Mouse (Mus musculus) MEL (cell line): ENCODE results near the gene Trpm3. TPM values are rescaled to one million over a fixed set of nuclear protein-coding genes. Genes with fewer than 3 reads are reported as not detected.

Source experiments
- DNase-seq: peaks from one replicate; pipeline ENCODE4 v3.0.0; 2011; ENCODE audit warnings: low read depth, low spot score
- H3K27ac ChIP-seq: 2 replicates; pipeline ENCODE4 v1.5.1; 2012; ENCODE audit warnings: low read depth, mild to moderate bottlenecking, control low read depth, low read length, moderate library complexity; ENCODE audit not compliant: control insufficient read depth
- H3K27me3 ChIP-seq, 2 experiments: fragments of 150-350 bp in 1 of 2; sonication (generic) in 1 of 2; 2 replicates each; pipeline ENCODE4 v1.6.1; 2012; ENCODE audit warnings: low read length in 2 of 2, mild to moderate bottlenecking in 2 of 2, improper control_type of control experiment in 1 of 2, moderate library complexity in 1 of 2; ENCODE audit not compliant: insufficient read depth in 2 of 2, control insufficient read depth in 1 of 2
- H3K36me3 ChIP-seq, 2 experiments: 2 replicates each; pipeline ENCODE4 v1.6.1; 2012 to 2014; ENCODE audit warnings: low read length in 2 of 2, improper control_type of control experiment in 1 of 2, inconsistent platforms in 1 of 2, mild to moderate bottlenecking in 1 of 2; ENCODE audit not compliant: insufficient read depth in 2 of 2, control insufficient read depth in 1 of 2
- H3K4me1 ChIP-seq, 2 experiments: fragments of 150-350 bp in 1 of 2; sonication (generic) in 1 of 2; 2 replicates each; pipeline ENCODE4 v1.6.1; 2012; ENCODE audit warnings: low read length in 2 of 2, improper control_type of control experiment in 1 of 2, mild to moderate bottlenecking in 1 of 2; ENCODE audit not compliant: insufficient read depth in 2 of 2, control insufficient read depth in 1 of 2
- H3K4me3 ChIP-seq, 2 experiments: fragments of 150-350 bp in 1 of 2; sonication (generic) in 1 of 2; 2 replicates each; pipeline ENCODE4 v1.5.1; 2012; ENCODE audit warnings: low read depth in 2 of 2, low read length in 2 of 2, mild to moderate bottlenecking in 2 of 2, moderate library complexity in 2 of 2, control low read depth in 1 of 2, improper control_type of control experiment in 1 of 2; ENCODE audit not compliant: control insufficient read depth in 1 of 2, insufficient read depth in 1 of 2
- H3K79me2 ChIP-seq: 2 replicates; pipeline ENCODE4 v1.6.1; 2012; ENCODE audit warnings: mild to moderate bottlenecking, low read length, moderate library complexity; ENCODE audit not compliant: control insufficient read depth, poor library complexity, insufficient read depth
- H3K9ac ChIP-seq: 2 replicates; pipeline ENCODE4 v1.6.1; 2012; ENCODE audit warnings: low read depth, mild to moderate bottlenecking, control low read depth, low read length, moderate library complexity; ENCODE audit not compliant: control insufficient read depth, poor library complexity, severe bottlenecking
- H3K9me3 ChIP-seq: fragments of 150-350 bp; sonication (generic); replicated peaks from 2 replicates; pipeline ENCODE4 v1.6.1; 2012; ENCODE audit warnings: mild to moderate bottlenecking, low read length, improper control_type of control experiment, moderate library complexity; ENCODE audit not compliant: insufficient read depth
- ELF1 ChIP-seq: IDR thresholded peaks from 2 replicates; pipeline ENCODE4 v1.6.1; 2014; ENCODE audit warnings: low read depth, mild to moderate bottlenecking, inconsistent platforms, low read length, improper control_type of control experiment, moderate library complexity
- GABPA ChIP-seq: IDR thresholded peaks from 2 replicates; pipeline ENCODE4 v1.6.1; 2012; ENCODE audit warnings: low read depth, mild to moderate bottlenecking, inconsistent platforms, low read length, improper control_type of control experiment, moderate library complexity
- GATA1 ChIP-seq: IDR thresholded peaks from 2 replicates; pipeline ENCODE4 v1.6.1; 2011; ENCODE audit warnings: low read depth, low read length, improper control_type of control experiment
- HCFC1 ChIP-seq: IDR thresholded peaks from 2 replicates; pipeline ENCODE4 v1.6.1; 2012; ENCODE audit warnings: low read depth, mild to moderate bottlenecking, inconsistent platforms, low read length, improper control_type of control experiment, moderate library complexity
- POLR2AphosphoS2 ChIP-seq: IDR thresholded peaks from 2 replicates; pipeline ENCODE4 v1.6.1; 2011; ENCODE audit warnings: low read length, improper control_type of control experiment
- SMC3 ChIP-seq: IDR thresholded peaks from 2 replicates; pipeline ENCODE4 v1.6.1; 2011; ENCODE audit warnings: low read depth, low read length, improper control_type of control experiment
- UBTF ChIP-seq: IDR thresholded peaks from 2 replicates; pipeline ENCODE4 v1.6.1; 2012; ENCODE audit warnings: low read depth, mild to moderate bottlenecking, inconsistent platforms, low read length, improper control_type of control experiment, moderate library complexity, borderline replicate concordance; ENCODE audit not compliant: insufficient read depth
- ZC3H11A ChIP-seq: IDR thresholded peaks from 2 replicates; pipeline ENCODE4 v1.6.1; 2012; ENCODE audit warnings: low read depth, mild to moderate bottlenecking, inconsistent platforms, low read length, improper control_type of control experiment
- ZKSCAN1 ChIP-seq: IDR thresholded peaks from 2 replicates; pipeline ENCODE4 v1.6.1; 2012; ENCODE audit warnings: low read depth, mild to moderate bottlenecking, inconsistent platforms, low read length, improper control_type of control experiment, moderate library complexity
- ZMIZ1 ChIP-seq: IDR thresholded peaks from 2 replicates; pipeline ENCODE4 v1.6.1; 2012; ENCODE audit warnings: low read depth, mild to moderate bottlenecking, inconsistent platforms, low read length, improper control_type of control experiment, moderate library complexity
- polyA plus RNA-seq, 2 experiments: library from polyadenylated mRNA; stranded (reverse) in 1 of 2; unstranded in 1 of 2; fragments of >175 nt in 1 of 2; fragments of >200 nt in 1 of 2; gene quantifications; 2 replicates each; pipeline versions ENCODE4 v1.2.1 to v1.2.4; 2012; ENCODE audit warnings: low replicate concordance in 2 of 2, low read depth in 1 of 2; ENCODE audit not compliant: insufficient read length in 2 of 2, insufficient read depth in 1 of 2, missing spikeins in 1 of 2
- total RNA-seq: library from RNA; depleted of rRNA; stranded (reverse); fragments of 300-350 nt; gene quantifications from 2 replicates; pipeline ENCODE4 v1.2.3, GENCODE M21; 2012

Gene Trpm3
- total and polyA plus RNA-seq, 3 experiments = not detected

DNA sequence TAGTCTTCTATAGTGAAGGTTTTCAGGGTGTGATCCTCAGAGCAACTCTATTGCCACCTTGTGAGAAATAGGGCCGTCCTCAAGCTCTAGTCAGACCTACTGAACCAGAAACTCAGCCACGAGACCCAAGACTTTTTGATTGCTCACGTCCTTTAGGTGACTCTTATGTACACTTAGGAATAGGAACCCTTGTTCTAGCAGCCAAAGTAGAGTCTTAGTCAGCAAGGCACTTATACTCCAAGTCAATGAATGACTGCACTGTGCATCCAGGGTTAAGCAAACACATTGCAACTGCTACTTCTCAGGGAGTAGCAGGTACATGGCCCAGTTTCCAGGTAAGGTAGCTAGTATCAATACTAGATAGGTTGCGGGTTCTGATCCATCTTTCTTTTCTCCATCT, 35.0 kb upstream of the Trpm3 start:
- no peak for TF ChIP-seq HCFC1
- TF ChIP-seq ZKSCAN1 = no peak
- H3K27ac ChIP-seq = no peak overlapping the region
- H3K4me1 ChIP-seq = no peaks in the 10 kb centered on the region
- no peak overlapping the region for H3K4me3 ChIP-seq
- H3K36me3 ChIP-seq = no peaks in the 10 kb centered on the region
- H3K9ac ChIP-seq = no peak overlapping the region
- no peaks in the 10 kb centered on the region for H3K9me3 ChIP-seq
- no peaks in the 10 kb centered on the region for H3K79me2 ChIP-seq
- peaks cover 0 to 2% of the 10 kb centered on the region in 2 experiments; a peak in 3 of 4 replicates for H3K27me3 ChIP-seq
- DNase-seq = no peak

DNA sequence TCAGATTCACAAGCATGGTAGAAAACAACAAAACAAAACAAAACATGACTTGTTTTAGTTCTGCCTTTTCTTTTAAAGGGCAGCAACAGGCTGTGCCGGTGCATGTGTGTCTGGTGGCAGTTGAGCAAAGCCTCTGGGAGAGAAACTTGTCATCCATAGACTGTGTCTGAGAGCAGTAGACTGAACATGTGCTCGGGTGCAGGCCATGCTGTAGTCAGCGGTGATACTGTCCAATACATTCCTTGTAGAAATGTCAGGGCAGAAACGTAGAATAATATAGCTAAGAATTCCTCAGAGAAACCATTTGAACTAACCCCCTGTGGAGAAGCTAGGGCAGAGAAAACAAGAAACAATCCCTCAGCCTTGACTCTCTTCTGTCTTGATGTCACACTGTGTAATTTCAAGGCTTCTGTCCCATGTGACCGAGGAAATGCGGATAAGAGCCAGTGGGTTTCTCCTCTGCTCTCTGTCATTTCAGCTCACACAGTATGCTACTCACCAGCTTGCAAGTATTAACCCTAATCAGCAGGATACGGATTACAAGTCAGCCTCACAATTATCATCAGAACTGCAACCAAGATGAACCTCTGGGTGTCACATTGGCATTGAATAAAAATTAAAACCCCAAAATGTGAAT, 33.9 kb upstream of the Trpm3 start:
- peaks cover 0 to 2% of the 10 kb centered on the region in 2 experiments; a peak in 3 of 4 replicates for H3K27me3 ChIP-seq
- no peak overlapping the region for H3K9ac ChIP-seq
- no peaks in the 10 kb centered on the region for H3K9me3 ChIP-seq
- no peaks in the 10 kb centered on the region for H3K36me3 ChIP-seq
- no peak overlapping the region for H3K4me3 ChIP-seq
- no peaks in the 10 kb centered on the region for H3K79me2 ChIP-seq
- TF ChIP-seq GATA1 (no peak), POLR2AphosphoS2 (no peak), GABPA (no peak), ZC3H11A (no peak), ZMIZ1 (no peak)
- H3K4me1 ChIP-seq = no peaks in the 10 kb centered on the region
- no peak for DNase-seq
- H3K27ac ChIP-seq = no peak overlapping the region

DNA sequence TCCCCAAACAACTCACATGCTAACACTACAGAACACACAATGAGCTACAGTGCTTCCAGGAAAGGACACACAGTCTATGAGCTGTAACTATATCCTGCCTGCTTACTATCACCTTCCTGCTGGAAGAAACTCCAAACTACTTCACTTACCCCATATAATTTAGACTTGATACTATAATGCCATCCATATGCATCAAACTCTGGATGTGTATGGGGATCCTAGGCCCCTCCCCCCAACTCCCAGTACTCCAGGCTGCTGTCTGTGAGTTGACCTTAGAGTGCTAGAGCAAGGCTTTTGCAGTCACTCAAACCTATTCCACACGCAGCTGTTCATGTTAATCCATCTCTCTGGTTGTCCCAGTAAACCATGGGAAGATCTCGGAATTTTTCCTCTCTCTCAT, 33.2 kb upstream of the Trpm3 start:
- Histone ChIP-seq H3K9ac (no peak overlapping the region), H3K79me2 (no peaks in the 10 kb centered on the region), H3K27ac (no peak overlapping the region), H3K27me3 (peaks cover 0 to 2% of the 10 kb centered on the region in 2 experiments; a peak in 3 of 4 replicates), H3K9me3 (no peaks in the 10 kb centered on the region), H3K36me3 (no peaks in the 10 kb centered on the region), H3K4me3 (no peak overlapping the region), H3K4me1 (no peaks in the 10 kb centered on the region)
- no peak for DNase-seq
- no peak for TF ChIP-seq ELF1
- TF ChIP-seq SMC3 = no peak
- TF ChIP-seq UBTF = no peak
